Mouse (Mus musculus): ENCODE results near the gene Olfr1380. TPM values are rescaled to one million over a fixed set of nuclear protein-coding genes. Genes with fewer than 3 reads are reported as not detected.
"Not testable (repeated sequence)": the region's sequence is repeated elsewhere in the genome, so short reads cannot be mapped to it uniquely, and the experiment has no call there.

Olfr1380 gene
- polyA plus RNA-seq (2014; fragmentation: Nextera tagmentation; extraction: Ambion mirVana), result not detected in 2 replicates

DNA sequence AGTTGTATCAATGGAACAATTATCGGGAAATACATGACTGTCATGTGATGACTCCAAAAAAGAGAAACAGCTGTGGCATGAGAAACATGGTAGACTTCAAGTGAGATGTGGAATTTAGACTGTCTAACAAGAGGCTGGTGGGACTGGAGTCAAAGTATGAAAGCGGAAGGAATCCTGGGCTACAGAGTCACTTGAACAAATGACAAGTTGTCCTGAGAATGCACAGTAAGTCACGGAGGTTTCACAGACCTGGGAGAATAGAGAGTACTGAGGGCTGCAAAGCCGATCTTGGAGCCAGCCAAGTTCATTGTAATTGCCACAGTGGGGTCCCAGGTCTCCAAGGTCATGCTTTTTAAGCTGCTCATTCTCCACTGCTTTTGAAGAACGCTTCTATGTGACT lies at the start of gene Olfr1380:
Gene Olfr1380, plus strand, starts transcription at position 301 of the 400 bp plus-strand sequence.
- not testable (repeated sequence) for H3K9ac ChIP-seq (ENCODE audit: low read length); DNase-seq (ENCODE audit: low spot score); H3K27me3 ChIP-seq (ENCODE audit: control insufficient read depth, insufficient read depth, low read length); H3K36me3 ChIP-seq (ENCODE audit: control insufficient read depth, insufficient read depth, low read length); H3K4me2 ChIP-seq (ENCODE audit: low read depth); H3K9me3 ChIP-seq (ENCODE audit: control insufficient read depth, low read length); H3K4me3 ChIP-seq (ENCODE audit: low read depth, low read length); H3K27ac ChIP-seq (ENCODE audit: low read depth, low read length); H3K4me1 ChIP-seq (ENCODE audit: control insufficient read depth, insufficient read depth, low read length); ATAC-seq (ENCODE audit: insufficient read depth, low FRiP score, low TSS enrichment)
- 63% methylated on average over 5 of the region's 5 CpGs for WGBS

DNA sequence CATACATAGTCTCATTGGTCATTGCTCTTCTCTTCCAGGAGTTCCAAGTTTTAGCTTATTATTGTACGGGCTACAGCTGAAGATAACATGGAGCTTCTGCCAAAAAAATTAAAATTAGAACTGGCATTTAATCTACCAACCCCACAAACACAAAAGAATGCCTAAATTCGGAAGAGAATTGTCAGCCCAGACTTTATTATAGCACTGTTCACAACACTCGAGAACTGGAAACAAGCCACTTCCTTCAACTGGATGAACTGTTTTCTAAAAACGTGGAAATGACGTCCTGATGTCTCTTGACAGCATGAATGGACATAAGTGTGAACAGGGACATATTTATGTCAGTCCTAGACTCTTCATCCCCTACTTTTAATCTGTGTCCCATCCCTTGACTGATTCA lies 38.6 kb upstream of the Olfr1380 start:
- H3K9me3 ChIP-seq (ENCODE audit: control insufficient read depth, low read length), result no peaks in the 10 kb centered on the region
- DNase-seq (ENCODE audit: low spot score) (no peak), ATAC-seq (ENCODE audit: insufficient read depth, low FRiP score, low TSS enrichment) (no peak)
- H3K4me2 ChIP-seq (ENCODE audit: low read depth), result no peak overlapping the region
- H3K9ac ChIP-seq (ENCODE audit: low read length), result no peak overlapping the region
- 78% methylated on average over 5 of the region's 5 CpGs for WGBS
- no peak overlapping the region for H3K27ac ChIP-seq (ENCODE audit: low read depth, low read length)
- H3K4me1 ChIP-seq (ENCODE audit: control insufficient read depth, insufficient read depth, low read length), result no peaks in the 10 kb centered on the region
- H3K4me3 ChIP-seq (ENCODE audit: low read depth, low read length), result no peak overlapping the region
- no peaks in the 10 kb centered on the region for H3K36me3 ChIP-seq (ENCODE audit: control insufficient read depth, insufficient read depth, low read length)
- H3K27me3 ChIP-seq (ENCODE audit: control insufficient read depth, insufficient read depth, low read length), result no peaks in the 10 kb centered on the region

- no peak within 1 kb of the TSS for H3K4me2 ChIP-seq (ENCODE audit: low read depth)
- DNase-seq (ENCODE audit: low spot score) (no peak), ATAC-seq (ENCODE audit: insufficient read depth, low FRiP score, low TSS enrichment) (no peak)
- H3K4me3 ChIP-seq (ENCODE audit: low read depth, low read length), result no peak within 1 kb of the TSS
- H3K36me3 ChIP-seq (ENCODE audit: control insufficient read depth, insufficient read depth, low read length), result no peaks in the 10 kb centered on the region
- no peaks in the 10 kb centered on the region for H3K4me1 ChIP-seq (ENCODE audit: control insufficient read depth, insufficient read depth, low read length)
- no peak within 1 kb of the TSS for H3K9ac ChIP-seq (ENCODE audit: low read length)
- H3K9me3 ChIP-seq (ENCODE audit: control insufficient read depth, low read length), result no peaks in the 10 kb centered on the region
- H3K27ac ChIP-seq (ENCODE audit: low read depth, low read length), result no peak within 1 kb of the TSS
- H3K27me3 ChIP-seq (ENCODE audit: control insufficient read depth, insufficient read depth, low read length), result no peaks in the 10 kb centered on the region
These were observed 37.3 kb upstream of the Olfr1380 start, which contains the start of gene Olfr1383 for GRCm38 (mm10) chr11:49519348-49519747. Olfr1383 (plus strand) TSS chr11:49519648.

GRCm38 (mm10) chr11:49527947-49528346 lies 28.7 kb upstream of the Olfr1380 start, which contains the start of gene Olfr1382:
Olfr1382 (plus strand) TSS chr11:49528247.
- H3K27ac ChIP-seq (ENCODE audit: low read depth, low read length), result no peak within 1 kb of the TSS
- 81% methylated on average over 3 of the region's 3 CpGs for WGBS
- no peak within 1 kb of the TSS for H3K9ac ChIP-seq (ENCODE audit: low read length)
- DNase-seq (ENCODE audit: low spot score), result no peak
- ATAC-seq (ENCODE audit: insufficient read depth, low FRiP score, low TSS enrichment), result no peak
- H3K27me3 ChIP-seq (ENCODE audit: control insufficient read depth, insufficient read depth, low read length), result no peaks in the 10 kb centered on the region
- no peak within 1 kb of the TSS for H3K4me3 ChIP-seq (ENCODE audit: low read depth, low read length)
- no peaks in the 10 kb centered on the region for H3K36me3 ChIP-seq (ENCODE audit: control insufficient read depth, insufficient read depth, low read length)
- H3K4me2 ChIP-seq (ENCODE audit: low read depth), result no peak within 1 kb of the TSS
- no peaks in the 10 kb centered on the region for H3K9me3 ChIP-seq (ENCODE audit: control insufficient read depth, low read length)
- no peaks in the 10 kb centered on the region for H3K4me1 ChIP-seq (ENCODE audit: control insufficient read depth, insufficient read depth, low read length)

DNA sequence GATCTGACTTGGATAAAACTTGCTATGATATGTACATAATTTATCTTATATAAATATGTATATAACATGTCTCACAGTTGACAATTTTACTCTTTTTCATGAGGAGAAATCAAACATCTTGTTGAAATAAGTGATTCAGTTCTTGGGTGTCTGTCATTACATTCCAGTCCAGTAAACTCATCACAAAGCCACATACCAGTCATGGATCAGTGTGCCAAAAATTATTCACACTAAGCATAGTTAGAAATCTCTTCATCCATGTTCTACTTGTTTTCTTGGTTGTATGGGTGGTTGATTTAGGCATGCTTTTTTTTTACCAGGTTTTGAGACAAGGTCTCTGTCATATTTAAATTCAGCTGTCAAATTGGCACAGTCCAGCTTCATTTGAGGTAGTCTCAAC lies 23.9 kb upstream of the Olfr1380 start:
- H3K9ac ChIP-seq (ENCODE audit: low read length), result no peak overlapping the region
- no peak for ATAC-seq (ENCODE audit: insufficient read depth, low FRiP score, low TSS enrichment)
- H3K9me3 ChIP-seq (ENCODE audit: control insufficient read depth, low read length), result no peaks in the 10 kb centered on the region
- no peak overlapping the region for H3K4me3 ChIP-seq (ENCODE audit: low read depth, low read length)
- no peaks in the 10 kb centered on the region for H3K36me3 ChIP-seq (ENCODE audit: control insufficient read depth, insufficient read depth, low read length)
- H3K4me1 ChIP-seq (ENCODE audit: control insufficient read depth, insufficient read depth, low read length), result no peaks in the 10 kb centered on the region
- DNase-seq (ENCODE audit: low spot score), result no peak
- no peak overlapping the region for H3K4me2 ChIP-seq (ENCODE audit: low read depth)
- H3K27ac ChIP-seq (ENCODE audit: low read depth, low read length), result no peak overlapping the region
- H3K27me3 ChIP-seq (ENCODE audit: control insufficient read depth, insufficient read depth, low read length), result no peaks in the 10 kb centered on the region

DNA sequence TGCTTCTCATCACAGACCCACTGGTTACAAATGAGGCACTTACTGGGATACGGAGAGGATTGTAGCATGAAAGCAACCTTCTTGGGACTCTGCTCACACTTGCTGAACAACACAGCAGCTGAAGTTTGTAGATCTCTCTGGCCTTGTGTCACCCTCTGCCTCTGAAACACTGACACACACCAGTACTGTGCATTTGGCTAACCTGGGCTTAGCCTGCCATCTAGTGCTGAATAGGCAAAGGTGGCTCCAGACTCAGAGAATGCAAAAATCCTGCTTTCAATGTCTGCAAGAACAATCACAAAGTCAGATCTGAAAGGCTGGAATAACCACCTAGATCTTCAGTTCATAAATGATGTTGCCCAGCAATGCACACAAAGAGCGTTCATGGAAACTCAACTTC lies 20.0 kb upstream of the Olfr1380 start:
- H3K27me3 ChIP-seq (ENCODE audit: control insufficient read depth, insufficient read depth, low read length); H3K4me3 ChIP-seq (ENCODE audit: low read depth, low read length); H3K4me1 ChIP-seq (ENCODE audit: control insufficient read depth, insufficient read depth, low read length); ATAC-seq (ENCODE audit: insufficient read depth, low FRiP score, low TSS enrichment); H3K36me3 ChIP-seq (ENCODE audit: control insufficient read depth, insufficient read depth, low read length); H3K27ac ChIP-seq (ENCODE audit: low read depth, low read length); DNase-seq (ENCODE audit: low spot score); H3K9me3 ChIP-seq (ENCODE audit: control insufficient read depth, low read length); H3K4me2 ChIP-seq (ENCODE audit: low read depth); H3K9ac ChIP-seq (ENCODE audit: low read length): not testable (repeated sequence)
- WGBS, result 93% methylated on average over 2 of the region's 2 CpGs

- not testable (repeated sequence) for H3K27ac ChIP-seq (ENCODE audit: low read depth, low read length); DNase-seq (ENCODE audit: low spot score); H3K4me2 ChIP-seq (ENCODE audit: low read depth); H3K4me1 ChIP-seq (ENCODE audit: control insufficient read depth, insufficient read depth, low read length); H3K9me3 ChIP-seq (ENCODE audit: control insufficient read depth, low read length); H3K9ac ChIP-seq (ENCODE audit: low read length); H3K27me3 ChIP-seq (ENCODE audit: control insufficient read depth, insufficient read depth, low read length); H3K4me3 ChIP-seq (ENCODE audit: low read depth, low read length); H3K36me3 ChIP-seq (ENCODE audit: control insufficient read depth, insufficient read depth, low read length); ATAC-seq (ENCODE audit: insufficient read depth, low FRiP score, low TSS enrichment)
- 65% methylated on average over 3 of the region's 3 CpGs for WGBS
These were observed 13.5 kb upstream of the Olfr1380 start, which contains the start of gene Olfr1381 for GRCm38 (mm10) chr11:49543149-49543548. Olfr1381 (plus strand) TSS chr11:49543449.

- not testable (repeated sequence) for H3K9ac ChIP-seq (ENCODE audit: low read length); H3K4me3 ChIP-seq (ENCODE audit: low read depth, low read length); H3K4me2 ChIP-seq (ENCODE audit: low read depth); H3K4me1 ChIP-seq (ENCODE audit: control insufficient read depth, insufficient read depth, low read length); DNase-seq (ENCODE audit: low spot score); ATAC-seq (ENCODE audit: insufficient read depth, low FRiP score, low TSS enrichment); H3K9me3 ChIP-seq (ENCODE audit: control insufficient read depth, low read length); H3K36me3 ChIP-seq (ENCODE audit: control insufficient read depth, insufficient read depth, low read length); H3K27ac ChIP-seq (ENCODE audit: low read depth, low read length); H3K27me3 ChIP-seq (ENCODE audit: control insufficient read depth, insufficient read depth, low read length)
- WGBS, result 83% methylated on average over 3 of the region's 3 CpGs
These were observed 2.6 kb upstream of the Olfr1380 start for GRCm38 (mm10) chr11:49554033-49554432.

GRCm38 (mm10) chr11:49575054-49575453 lies 18.4 kb downstream of the Olfr1380 start:
- H3K4me2 ChIP-seq (ENCODE audit: low read depth); ATAC-seq (ENCODE audit: insufficient read depth, low FRiP score, low TSS enrichment); H3K27me3 ChIP-seq (ENCODE audit: control insufficient read depth, insufficient read depth, low read length); DNase-seq (ENCODE audit: low spot score); H3K9me3 ChIP-seq (ENCODE audit: control insufficient read depth, low read length); H3K27ac ChIP-seq (ENCODE audit: low read depth, low read length); H3K36me3 ChIP-seq (ENCODE audit: control insufficient read depth, insufficient read depth, low read length); H3K4me1 ChIP-seq (ENCODE audit: control insufficient read depth, insufficient read depth, low read length); H3K9ac ChIP-seq (ENCODE audit: low read length); H3K4me3 ChIP-seq (ENCODE audit: low read depth, low read length): not testable (repeated sequence)
- WGBS, result 35% methylated on average over 2 of the region's 2 CpGs

Measured in neural tube, embryonic 11.5 days (tissue).